Mouse (Mus musculus) heart, embryonic 14.5 days (tissue): ENCODE measurements around the gene Nyap1. TPM values are rescaled to one million over a fixed set of nuclear protein-coding genes. Genes with fewer than 3 reads are reported as not detected.

ENCODE experiments used
- ATAC-seq: fragments of 200-750 bp; cut with Nextera tagmentation; 2 replicates; pipeline ENCODE4 v1.8.0; 2017; ENCODE audit warnings: low read depth, moderate TSS enrichment; ENCODE audit not compliant: insufficient number of reproducible peaks, insufficient read depth, low FRiP score
- H3K27ac ChIP-seq, 2 experiments: fragments of 200-500 bp in 1 of 2; fragments of 300-500 bp in 1 of 2; sonication (generic) in 1 of 2; replicated peaks in 1 of 2; 2 replicates each; pipeline ENCODE4 v1.5.1; 2012 to 2014; ENCODE audit warnings: low read depth in 2 of 2, low read length in 2 of 2, control low read depth in 1 of 2, mild to moderate bottlenecking in 1 of 2, mixed read lengths in 1 of 2; ENCODE audit not compliant: control insufficient read depth in 1 of 2, insufficient read depth in 1 of 2
- H3K27me3 ChIP-seq: fragments of 300-500 bp; sonication (generic); 2 replicates; pipeline ENCODE4 v1.6.1; 2014; ENCODE audit warnings: mild to moderate bottlenecking, low read length, control low read depth; ENCODE audit not compliant: control insufficient read depth, insufficient read depth
- H3K36me3 ChIP-seq: fragments of 300-500 bp; sonication (generic); 2 replicates; pipeline ENCODE4 v1.6.1; 2014; ENCODE audit warnings: mild to moderate bottlenecking, control low read depth, low read length, mixed read lengths; ENCODE audit not compliant: control insufficient read depth, insufficient read depth
- H3K4me1 ChIP-seq, 2 experiments: fragments of 200-500 bp in 1 of 2; fragments of 300-500 bp in 1 of 2; sonication (generic) in 1 of 2; 2 replicates each; pipeline ENCODE4 v1.6.1; 2012 to 2014; ENCODE audit warnings: low read length in 2 of 2, control low read depth in 1 of 2, mixed read lengths in 1 of 2; ENCODE audit not compliant: control insufficient read depth in 2 of 2, insufficient read depth in 2 of 2
- H3K4me2 ChIP-seq: fragments of 300-500 bp; sonication (generic); 2 replicates; pipeline ENCODE4 v1.6.1; 2014; ENCODE audit warnings: mild to moderate bottlenecking, low read length
- H3K4me3 ChIP-seq, 2 experiments: fragments of 200-500 bp in 1 of 2; fragments of 300-500 bp in 1 of 2; sonication (generic) in 1 of 2; 2 replicates each; pipeline ENCODE4 v1.5.1; 2012 to 2014; ENCODE audit warnings: low read length in 2 of 2, mild to moderate bottlenecking in 2 of 2, control low read depth in 1 of 2, low read depth in 1 of 2, moderate library complexity in 1 of 2; ENCODE audit not compliant: control insufficient read depth in 1 of 2, insufficient read depth in 1 of 2
- H3K9ac ChIP-seq: fragments of 300-500 bp; sonication (generic); 2 replicates; pipeline ENCODE4 v1.6.1; 2014; ENCODE audit warnings: mild to moderate bottlenecking, low read length
- H3K9me3 ChIP-seq: fragments of 300-500 bp; sonication (generic); 2 replicates; pipeline ENCODE4 v1.6.1; 2016; ENCODE audit warnings: low read length, control low read depth; ENCODE audit not compliant: control insufficient read depth
- WGBS: fragments of 180-500 bp; shearing (Covaris S2); extraction: QIAGEN DNeasy Blood & Tissue Kit; methylation state at CpG from one replicate; pipeline ENCODE4 v1.1.7; 2014; 5-methylcytosine and 5-hydroxymethylcytosine counted together
- polyA plus RNA-seq: library from polyadenylated mRNA; unstranded; fragments of >200 nt; fragmentation: Nextera tagmentation; extraction: Ambion mirVana; gene quantifications from 2 replicates; pipeline ENCODE4 v1.2.1, GENCODE M21; 2014

Nyap1 gene
- polyA plus RNA-seq, 1 experiment from 2014 or later, result 0.57 TPM

DNA sequence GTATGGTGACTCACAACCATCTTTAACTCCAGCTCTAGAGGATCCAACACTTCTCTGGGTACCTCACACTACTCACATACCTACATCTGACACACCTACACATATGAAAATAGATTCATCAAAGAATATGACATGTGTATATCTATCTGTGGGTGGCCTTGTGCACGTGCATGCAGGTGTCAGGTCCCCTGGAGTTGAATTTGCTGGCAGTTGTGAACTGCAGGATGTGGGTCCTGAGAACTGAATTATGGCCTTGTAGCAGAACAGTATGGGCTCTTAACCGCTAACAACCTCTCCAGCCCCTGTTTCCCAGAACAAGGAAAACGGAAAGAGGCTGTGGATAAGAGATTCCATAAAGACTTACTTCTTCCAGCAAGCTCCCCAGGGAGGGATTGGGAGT, 42.3 kb downstream of the Nyap1 start:
- no peaks in the 10 kb centered on the region for H3K9me3 ChIP-seq
- no peak overlapping the region for H3K4me3 ChIP-seq
- 39% methylated on average over 3 of the region's 3 CpGs for WGBS
- no peak overlapping the region for H3K27ac ChIP-seq
- no peak overlapping the region for H3K9ac ChIP-seq
- H3K27me3 ChIP-seq, result no peaks in the 10 kb centered on the region
- no peaks in the 10 kb centered on the region for H3K36me3 ChIP-seq
- ATAC-seq, result no peak
- no peak overlapping the region for H3K4me2 ChIP-seq
- no peaks in the 10 kb centered on the region for H3K4me1 ChIP-seq

DNA sequence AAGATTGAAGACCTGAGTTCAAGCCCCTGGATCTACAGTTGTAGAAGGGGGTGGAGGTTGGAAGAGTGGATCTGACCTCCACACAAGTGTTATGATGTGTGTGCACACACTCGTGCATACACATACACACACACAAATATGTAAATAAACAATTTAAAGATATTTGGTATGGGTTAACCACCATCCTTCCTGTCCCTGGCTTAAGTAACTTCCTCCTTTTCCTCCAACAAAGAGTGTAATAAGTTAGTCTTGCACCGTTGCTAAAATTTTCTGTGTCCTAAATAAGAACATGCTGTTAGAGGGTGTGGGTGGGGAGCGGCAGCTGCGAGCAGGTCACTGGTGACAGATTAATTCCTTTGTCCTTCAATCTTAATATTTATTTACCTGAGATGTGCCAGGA, 45.5 kb downstream of the Nyap1 start:
- 73% methylated on average over 4 of the region's 4 CpGs for WGBS
- H3K4me2 ChIP-seq, result no peak overlapping the region
- no peaks in the 10 kb centered on the region for H3K9me3 ChIP-seq
- no peak overlapping the region for H3K9ac ChIP-seq
- H3K4me3 ChIP-seq, result no peak overlapping the region
- H3K27me3 ChIP-seq, result no peaks in the 10 kb centered on the region
- H3K4me1 ChIP-seq, result no peaks in the 10 kb centered on the region
- H3K27ac ChIP-seq, result no peak overlapping the region
- ATAC-seq, result no peak
- no peaks in the 10 kb centered on the region for H3K36me3 ChIP-seq

DNA sequence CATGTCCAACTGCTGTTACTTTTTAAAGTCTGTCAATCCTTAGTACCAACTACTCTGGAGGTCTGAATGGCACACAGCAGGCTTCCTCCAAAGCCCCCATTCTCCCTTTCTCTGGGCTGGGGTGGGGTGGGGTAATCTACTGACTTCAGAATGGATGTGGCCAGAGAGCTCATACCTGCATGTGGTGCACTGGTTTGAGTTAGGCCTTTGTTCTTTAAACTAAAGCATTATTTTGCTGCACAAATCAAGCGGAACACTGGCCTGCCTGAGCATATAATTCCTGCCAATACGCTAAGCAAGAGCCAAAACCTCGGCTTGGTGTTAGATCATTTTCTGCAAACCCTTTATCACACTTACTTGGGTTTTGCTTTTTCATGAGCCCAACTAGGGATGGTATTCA, 46.6 kb downstream of the Nyap1 start:
- Histone ChIP-seq H3K4me1 (peaks cover 4 to 5% of the 10 kb centered on the region in 2 experiments; a peak in 2 of 4 replicates), H3K27me3 (no peaks in the 10 kb centered on the region), H3K9me3 (no peaks in the 10 kb centered on the region), H3K9ac (no peak overlapping the region), H3K4me2 (no peak overlapping the region), H3K4me3 (no peak overlapping the region), H3K36me3 (no peaks in the 10 kb centered on the region), H3K27ac (no peak overlapping the region)
- ATAC-seq, result no peak
- WGBS, result 83% methylated on average over 3 of the region's 3 CpGs

DNA sequence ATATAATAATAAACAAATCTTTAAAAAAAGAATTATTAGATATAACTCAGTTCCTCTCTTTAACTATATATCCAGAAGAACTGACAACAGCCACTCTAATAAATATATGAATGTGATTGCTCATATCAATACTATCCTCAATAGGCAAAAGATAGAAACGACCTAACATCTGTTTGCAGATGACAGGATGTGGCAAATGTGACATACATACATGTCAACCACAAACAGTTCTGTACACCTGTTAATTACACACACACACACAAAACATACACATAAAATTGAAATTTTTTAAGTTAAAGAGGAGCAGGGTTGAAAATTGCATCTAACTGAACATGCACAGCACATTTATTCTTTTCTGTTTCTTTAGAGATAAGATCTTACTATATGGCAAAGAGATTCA, 49.5 kb downstream of the Nyap1 start:
- H3K9me3 ChIP-seq, result no peaks in the 10 kb centered on the region
- no peaks in the 10 kb centered on the region for H3K27me3 ChIP-seq
- H3K36me3 ChIP-seq, result no peaks in the 10 kb centered on the region
- H3K9ac ChIP-seq, result no peak overlapping the region
- H3K4me1 ChIP-seq, result peaks cover 4 to 5% of the 10 kb centered on the region in 2 experiments; a peak in 2 of 4 replicates
- no peak overlapping the region for H3K4me3 ChIP-seq
- WGBS, result 64% methylated on average over 1 of the region's 1 CpGs
- H3K27ac ChIP-seq, result no peak overlapping the region
- no peak for ATAC-seq
- no peak overlapping the region for H3K4me2 ChIP-seq

DNA sequence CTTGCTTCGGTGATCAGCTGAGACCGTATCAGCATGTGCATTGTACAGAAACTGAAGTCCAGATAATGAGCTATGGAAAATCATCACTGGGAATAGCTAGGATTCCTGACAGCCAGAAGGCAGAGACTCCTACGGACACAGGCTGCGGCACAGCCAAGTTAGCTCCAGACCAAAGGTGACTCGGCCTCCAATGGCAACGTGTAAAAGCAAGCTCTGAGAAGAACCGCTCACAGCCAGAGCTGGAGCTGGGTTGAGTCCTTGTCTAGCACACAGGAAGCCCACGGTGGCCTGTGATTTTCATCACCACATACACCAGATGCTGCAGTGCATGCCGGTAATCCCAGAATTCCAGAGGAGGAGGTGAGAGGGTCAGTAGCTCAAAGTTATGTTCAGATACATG, 50.9 kb downstream of the Nyap1 start:
- Histone ChIP-seq H3K4me2 (0 out of 2 replicates have a peak overlapping the region, but pooled peaks have one; percentile 19), H3K4me3 (peak overlapping the region in 1 of 2 experiments; percentile 11; a peak in 1 of 4 replicates)

DNA sequence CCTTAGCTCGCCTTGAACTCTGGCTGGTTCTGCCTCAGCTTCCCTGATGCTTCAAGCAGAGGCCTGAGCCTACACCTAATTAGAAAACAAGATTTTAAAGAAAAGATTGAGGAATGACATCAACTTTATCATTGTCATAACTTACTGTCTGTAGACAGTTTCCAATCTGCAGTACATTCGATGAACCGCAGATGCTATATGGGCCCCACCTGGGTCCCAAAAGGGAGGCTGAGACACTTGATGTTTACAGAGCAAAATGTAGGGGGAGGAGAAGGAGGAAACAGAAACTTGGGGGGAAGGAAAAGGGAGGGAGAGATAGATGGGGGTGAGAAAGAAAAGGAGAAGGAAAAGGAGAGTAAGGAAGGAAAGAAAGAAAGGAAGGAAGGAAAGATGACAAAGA, 51.4 kb downstream of the Nyap1 start:
- 0 out of 2 replicates have a peak overlapping the region, but pooled peaks have one; percentile 19 for H3K4me2 ChIP-seq
- H3K9me3 ChIP-seq, result no peaks in the 10 kb centered on the region
- no peak for ATAC-seq
- no peaks in the 10 kb centered on the region for H3K36me3 ChIP-seq
- H3K4me1 ChIP-seq, result peaks cover 4 to 5% of the 10 kb centered on the region in 2 experiments; a peak in 2 of 4 replicates
- 85% methylated on average over 3 of the region's 3 CpGs for WGBS
- H3K9ac ChIP-seq, result 0 out of 2 replicates have a peak overlapping the region, but pooled peaks have one; percentile 2
- no peaks in the 10 kb centered on the region for H3K27me3 ChIP-seq
- H3K4me3 ChIP-seq, result no peak overlapping the region
- peak overlapping the region in 1 of 2 experiments; percentile 76; a peak in 3 of 4 replicates for H3K27ac ChIP-seq

More for the DNA sequence above, 50.9 kb downstream of the Nyap1 start:
- Histone ChIP-seq H3K27me3 (no peaks in the 10 kb centered on the region), H3K9me3 (no peaks in the 10 kb centered on the region), H3K36me3 (no peaks in the 10 kb centered on the region), H3K27ac (peak overlapping the region in 1 of 2 experiments; percentile 76; a peak in 3 of 4 replicates), H3K9ac (0 out of 2 replicates have a peak overlapping the region, but pooled peaks have one; percentile 2), H3K4me1 (peaks cover 4 to 5% of the 10 kb centered on the region in 2 experiments; a peak in 2 of 4 replicates)
- no peak for ATAC-seq
- WGBS, result 17% methylated on average over 9 of the region's 9 CpGs

DNA sequence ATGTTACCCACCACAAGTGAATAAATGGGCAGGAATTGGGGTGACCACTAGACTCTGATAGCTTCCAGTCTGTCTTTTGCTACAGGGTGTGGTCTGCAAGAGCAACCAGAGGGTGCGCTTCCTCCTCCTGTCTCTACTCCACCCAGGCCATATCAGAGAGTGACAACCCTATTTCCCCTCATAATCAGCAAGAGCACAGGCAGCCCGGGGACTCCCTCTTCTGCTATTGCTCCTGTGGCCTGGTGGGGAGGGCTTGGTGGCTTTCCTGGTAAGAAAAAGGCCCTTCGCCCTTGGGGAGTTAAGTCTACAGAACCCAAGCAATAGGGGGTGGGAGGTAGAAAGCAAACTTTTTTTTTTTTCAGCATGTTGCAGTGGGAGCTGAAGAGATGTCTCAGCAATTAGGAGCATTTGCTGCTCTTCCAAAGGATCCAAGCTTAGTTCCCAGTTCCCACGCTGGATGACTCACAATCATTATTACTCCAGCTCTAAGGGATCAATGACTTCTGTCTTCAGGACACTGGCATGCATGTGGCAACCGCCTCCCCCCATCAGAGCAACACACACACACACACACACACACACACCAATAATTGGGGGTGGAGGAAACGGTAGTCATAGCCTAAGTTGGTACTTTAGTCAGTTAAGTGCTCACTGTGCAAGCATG, 55.1 kb downstream of the Nyap1 start:
- WGBS, result 67% methylated on average over 6 of the region's 6 CpGs
- H3K27ac ChIP-seq, result no peak overlapping the region
- no peaks in the 10 kb centered on the region for H3K36me3 ChIP-seq
- no peak overlapping the region for H3K9ac ChIP-seq
- no peaks in the 10 kb centered on the region for H3K9me3 ChIP-seq
- peaks cover 9 to 15% of the 10 kb centered on the region in 2 experiments for H3K4me1 ChIP-seq
- H3K27me3 ChIP-seq, result no peaks in the 10 kb centered on the region
- H3K4me2 ChIP-seq, result no peak overlapping the region
- no peak for ATAC-seq
- no peak overlapping the region for H3K4me3 ChIP-seq
